Mouse (Mus musculus) embryonic fibroblast, embryonic 13.5 days (primary cell): ENCODE data around the gene Zfp296. TPM values are rescaled to one million over a fixed set of nuclear protein-coding genes. Genes with fewer than 3 reads are reported as not detected.

Experiments
- H3K27ac ChIP-seq: 2 replicates; pipeline ENCODE4 v1.5.1; 2012; ENCODE audit warnings: low read length, control low read depth, inconsistent platforms; ENCODE audit not compliant: insufficient read depth
- H3K4me1 ChIP-seq: 2 replicates; pipeline ENCODE4 v1.6.1; 2011; ENCODE audit warnings: low read length; ENCODE audit not compliant: control insufficient read depth, insufficient read depth
- H3K4me3 ChIP-seq: 2 replicates; pipeline ENCODE4 v1.5.1; 2011; ENCODE audit warnings: mild to moderate bottlenecking, control low read depth, low read length; ENCODE audit not compliant: insufficient read depth
- CTCF ChIP-seq: IDR thresholded peaks from 2 replicates; pipeline ENCODE4 v1.5.1; 2011; ENCODE audit warnings: mild to moderate bottlenecking, control low read depth, low read length, moderate library complexity, borderline replicate concordance; ENCODE audit not compliant: insufficient read depth
- POLR2A ChIP-seq: IDR thresholded peaks from 2 replicates; pipeline ENCODE4 v1.6.1; 2011; ENCODE audit warnings: low read depth, mild to moderate bottlenecking, control low read depth, low read length, moderate library complexity
- polyA plus RNA-seq: library from polyadenylated mRNA; stranded (reverse); fragments of >200 nt; gene quantifications from 2 replicates; pipeline ENCODE4 v1.2.4, GENCODE M21; 2011; ENCODE audit warnings: low read depth; ENCODE audit not compliant: missing spikeins, insufficient read length

Gene Zfp296
- polyA plus RNA-seq, 1 experiment, result 1.5 TPM

DNA sequence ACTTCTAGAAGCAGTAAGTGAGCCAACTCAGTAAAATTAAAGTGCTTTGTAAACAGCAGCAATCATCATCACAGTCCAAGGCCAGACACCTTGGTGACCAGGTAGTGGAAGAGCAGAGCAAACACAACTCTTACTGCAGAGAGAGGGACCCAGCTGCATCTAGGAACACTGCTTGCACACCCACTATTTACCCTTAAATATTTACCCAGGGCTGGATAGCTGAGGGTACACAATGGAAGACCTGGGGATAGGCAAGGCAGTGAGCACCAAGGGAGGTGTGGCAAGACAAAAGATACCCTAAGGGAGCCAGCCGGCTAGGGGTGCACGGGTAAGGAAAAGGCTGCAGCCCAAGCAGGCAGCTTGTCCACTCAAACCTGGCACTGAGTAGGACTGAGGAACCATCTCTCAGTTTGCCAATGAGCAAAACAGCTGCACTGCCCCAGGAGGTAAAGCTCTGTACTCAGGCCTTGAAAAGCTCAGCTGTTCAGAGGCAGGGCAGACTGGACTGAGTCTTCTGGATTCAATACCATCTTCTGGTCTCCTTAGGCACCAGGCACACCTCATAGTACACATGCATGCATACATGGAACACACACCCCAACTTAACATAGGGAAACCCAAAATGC, 29.6 kb upstream of the Zfp296 start:
- no peak overlapping the region for H3K4me3 ChIP-seq
- no peak for TF ChIP-seq CTCF
- TF ChIP-seq POLR2A, result no peak
- no peak overlapping the region for H3K27ac ChIP-seq
- peaks cover 8% of the 10 kb centered on the region for H3K4me1 ChIP-seq

DNA sequence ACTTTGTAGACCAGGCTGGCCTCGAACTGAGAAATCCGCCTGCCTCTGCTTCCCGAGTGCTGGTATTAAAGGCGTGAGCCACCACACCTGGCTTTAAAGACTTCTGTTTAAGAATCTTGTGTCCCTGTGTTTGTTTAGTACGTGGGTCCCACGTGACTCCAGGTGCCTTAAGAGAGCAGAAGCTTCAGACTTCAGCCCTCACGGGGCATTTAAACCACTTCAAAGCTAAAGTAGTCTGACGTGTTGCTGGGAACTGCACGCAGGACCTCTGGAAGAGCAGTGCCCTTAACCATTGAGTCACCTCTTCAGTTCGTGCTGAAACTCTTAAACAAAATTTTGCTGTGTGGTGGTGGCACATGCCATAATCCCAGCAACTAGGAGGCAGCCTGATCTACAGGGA, 27.7 kb upstream of the Zfp296 start:
- Histone ChIP-seq H3K4me1 (peaks cover 6% of the 10 kb centered on the region), H3K4me3 (no peak overlapping the region), H3K27ac (no peak overlapping the region)
- no peak for TF ChIP-seq CTCF
- no peak for TF ChIP-seq POLR2A

GRCm38 (mm10) chr7:19551634-19552033, 25.5 kb upstream of the Zfp296 start:
- TF ChIP-seq POLR2A, result no peak
- no peak for TF ChIP-seq CTCF
- H3K4me3 ChIP-seq, result no peak overlapping the region

GRCm38 (mm10) chr7:19552443-19552842, 24.6 kb upstream of the Zfp296 start:
- H3K4me3 ChIP-seq, result no peak overlapping the region
- H3K27ac ChIP-seq, result no peak overlapping the region
- no peak for TF ChIP-seq CTCF
- TF ChIP-seq POLR2A, result no peak
- H3K4me1 ChIP-seq, result no peaks in the 10 kb centered on the region

More at GRCm38 (mm10) chr7:19551634-19552033, 25.5 kb upstream of the Zfp296 start:
- Histone ChIP-seq H3K27ac (no peak overlapping the region), H3K4me1 (no peaks in the 10 kb centered on the region; the same call in 1 of the 2 replicates)

DNA sequence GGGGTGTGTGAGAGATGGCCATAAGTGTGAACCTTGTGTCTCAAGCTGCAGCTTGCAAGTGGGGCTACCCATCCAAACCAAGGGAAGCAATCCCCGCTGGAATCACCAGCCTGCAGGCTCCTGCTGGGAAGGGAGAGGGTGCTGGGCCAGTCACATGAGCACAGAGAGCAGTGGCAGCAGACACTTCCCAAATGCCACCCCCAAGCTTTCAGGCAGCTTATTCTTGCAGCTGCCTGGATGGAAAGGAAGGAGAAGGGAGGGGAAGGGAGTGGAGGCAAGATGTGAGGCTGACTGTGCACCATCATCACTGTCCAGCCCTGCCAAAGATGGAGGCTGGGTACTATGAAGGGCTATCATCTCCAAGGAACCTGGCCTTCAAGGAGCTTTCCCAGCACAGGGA, 22.9 kb upstream of the Zfp296 start:
- Histone ChIP-seq H3K4me1 (no peaks in the 10 kb centered on the region), H3K27ac (no peak overlapping the region), H3K4me3 (no peak overlapping the region)
- no peak for TF ChIP-seq CTCF

DNA sequence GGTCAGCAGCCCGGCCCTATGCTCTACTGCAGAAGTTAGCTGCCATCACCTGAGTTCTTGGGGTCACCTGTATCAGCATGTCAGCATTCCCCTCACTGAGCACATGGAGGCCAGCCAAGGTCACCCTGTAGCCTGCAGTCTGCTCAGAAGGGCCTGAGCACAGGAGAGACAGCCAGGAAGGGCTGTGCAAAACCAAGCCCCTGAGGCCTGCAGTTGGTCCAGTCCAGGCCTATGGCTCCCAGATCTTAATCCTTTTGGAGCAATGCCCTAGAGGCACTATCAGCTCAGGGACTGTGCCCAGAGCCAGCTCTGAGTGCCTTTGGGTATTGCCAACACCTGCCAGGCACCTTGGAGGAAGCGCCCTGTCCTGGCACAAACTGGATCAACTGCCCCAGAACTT, 20.0 kb upstream of the Zfp296 start:
- Histone ChIP-seq H3K4me3 (no peak overlapping the region), H3K27ac (no peak overlapping the region), H3K4me1 (peaks cover 3% of the 10 kb centered on the region; the same call in 1 of the 2 replicates)
- TF ChIP-seq CTCF, result no peak
- no peak for TF ChIP-seq POLR2A

GRCm38 (mm10) chr7:19557982-19558900, 18.8 kb upstream of the Zfp296 start:
- H3K27ac ChIP-seq, result no peak overlapping the region
- TF ChIP-seq POLR2A (no peak), CTCF (no peak)
- no peak overlapping the region for H3K4me3 ChIP-seq
- peaks cover 3% of the 10 kb centered on the region; the same call in 1 of the 2 replicates for H3K4me1 ChIP-seq

- Histone ChIP-seq H3K27ac (no peak overlapping the region), H3K4me3 (no peak overlapping the region), H3K4me1 (peaks cover 3% of the 10 kb centered on the region; the same call in 1 of the 2 replicates)
- TF ChIP-seq CTCF (no peak), POLR2A (no peak)
These were observed 18.1 kb upstream of the Zfp296 start for GRCm38 (mm10) chr7:19558965-19559364.

- no peak for TF ChIP-seq POLR2A
- no peak for TF ChIP-seq CTCF
- Histone ChIP-seq H3K27ac (no peak overlapping the region), H3K4me1 (peaks cover 3% of the 10 kb centered on the region; the same call in 1 of the 2 replicates)
These were observed 16.4 kb upstream of the Zfp296 start for GRCm38 (mm10) chr7:19560491-19561260.

More at GRCm38 (mm10) chr7:19560491-19561260, 16.4 kb upstream of the Zfp296 start:
- peak overlapping the region; percentile 99 for H3K4me3 ChIP-seq
